Mouse (Mus musculus): ENCODE results near the gene 1700023F06Rik.

Gene 1700023F06Rik

GRCm38 (mm10) chr11:103160738-103161137 is 47.6 kb downstream of the 1700023F06Rik start:
- DNase-seq = no peak

GRCm38 (mm10) chr11:103158621-103159478 is 49.5 kb downstream of the 1700023F06Rik start:
- DNase-seq = peak; percentile 93

DNA sequence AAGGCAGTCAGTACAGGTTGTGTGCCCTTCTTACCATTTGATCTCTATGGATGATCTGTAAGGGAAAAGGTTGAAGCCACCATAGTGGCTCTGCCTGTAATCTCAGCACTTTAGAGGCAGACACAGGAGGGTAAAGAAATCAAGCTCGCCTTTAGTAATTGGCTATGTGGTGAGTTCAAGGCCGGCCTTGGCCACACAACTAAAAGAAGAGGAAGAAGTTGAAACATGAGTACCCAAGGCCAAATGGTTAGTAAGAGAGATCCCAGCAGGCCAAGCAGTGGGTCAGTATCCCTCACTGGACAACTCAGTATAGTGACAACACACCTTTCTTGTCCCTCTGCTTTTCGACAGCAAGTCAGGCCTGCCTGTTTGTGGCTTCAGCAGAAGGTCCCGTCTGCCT is 58.6 kb downstream of the 1700023F06Rik start:
- no peak for DNase-seq
